Mouse (Mus musculus) ovary, postnatal 36 days (tissue): ENCODE measurements around the gene Ppp6r2.
A peak's percentile ranks its signal among the peaks of the same experiment; 100 is the strongest.

ENCODE experiments used
- DNase-seq: peaks from one replicate; pipeline ENCODE4 v3.0.0; 2022; ENCODE audit warnings: low spot score, mixed read lengths

The Ppp6r2 gene

GRCm38 (mm10) chr15:89258997-89259396, 47.6 kb downstream of the Ppp6r2 start:
- DNase-seq = no peak

DNA sequence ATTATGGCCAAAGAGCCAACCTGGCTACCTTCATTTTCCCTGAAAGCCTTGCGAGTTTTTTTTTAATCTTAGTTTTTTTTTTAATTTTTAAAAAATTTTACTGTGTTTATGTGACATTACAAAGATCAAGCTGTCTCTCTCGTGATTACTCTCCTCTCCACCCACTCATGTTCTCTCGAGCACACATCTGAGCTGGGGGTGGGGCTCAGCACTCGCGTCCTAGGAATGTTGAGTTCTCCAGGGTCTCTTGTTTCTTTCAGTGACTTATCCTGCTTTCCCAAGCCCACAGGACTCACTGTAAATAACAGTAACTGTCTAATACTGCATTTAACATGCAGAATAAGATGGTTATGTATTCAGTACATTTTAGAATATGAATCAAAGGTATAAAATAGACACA, 53.1 kb downstream of the Ppp6r2 start:
- DNase-seq = no peak

- DNase-seq = no peak
Measured at GRCm38 (mm10) chr15:89275497-89275896, 64.1 kb downstream of the Ppp6r2 start.

GRCm38 (mm10) chr15:89277366-89277765, 66.0 kb downstream of the Ppp6r2 start:
- no peak for DNase-seq

DNA sequence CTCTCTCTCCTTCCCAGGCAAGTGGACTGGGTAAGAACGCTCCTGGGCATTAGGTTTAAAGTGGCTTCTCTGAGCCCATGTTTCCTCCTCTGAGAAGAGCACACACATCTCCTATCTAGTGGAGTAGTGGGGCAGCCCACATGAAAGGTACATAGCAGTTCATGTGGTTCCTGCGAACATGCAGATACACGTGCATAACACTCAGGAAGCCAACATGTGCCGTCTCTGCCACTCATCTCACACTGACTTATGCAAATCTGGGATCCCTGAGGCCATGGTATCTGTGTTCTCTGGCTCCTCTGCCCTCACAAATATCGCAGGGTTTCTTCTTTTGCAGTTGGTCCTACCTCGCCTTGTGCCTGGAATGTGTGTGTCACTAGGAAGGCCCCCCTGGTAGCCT, 71.2 kb downstream of the Ppp6r2 start:
- no peak for DNase-seq

GRCm38 (mm10) chr15:89284094-89284493, 72.7 kb downstream of the Ppp6r2 start:
- no peak for DNase-seq

GRCm38 (mm10) chr15:89285004-89285403, 73.7 kb downstream of the Ppp6r2 start:
- DNase-seq = no peak

DNA sequence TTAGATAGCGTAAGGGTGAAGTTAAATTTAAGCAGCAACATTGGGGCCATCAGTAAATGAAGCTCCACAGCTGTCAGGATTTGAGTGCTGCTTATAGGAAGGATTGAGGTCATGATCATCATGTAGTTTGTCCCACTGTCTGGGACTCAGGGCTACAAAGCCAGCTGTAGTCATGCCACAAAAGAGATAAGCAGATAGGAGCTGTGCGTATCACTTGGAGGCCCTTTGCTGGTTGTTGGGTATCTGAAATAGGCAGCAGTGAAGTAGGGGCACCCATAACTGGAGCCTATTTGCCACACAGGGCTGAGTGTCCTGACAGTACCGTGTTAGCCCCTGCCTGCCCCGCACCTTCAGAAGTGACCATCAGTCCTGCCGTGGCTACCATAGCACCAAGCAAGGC, 74.1 kb downstream of the Ppp6r2 start:
- DNase-seq = no peak

GRCm38 (mm10) chr15:89286114-89286513, 74.8 kb downstream of the Ppp6r2 start:
- no peak for DNase-seq

- DNase-seq = no peak
Measured at GRCm38 (mm10) chr15:89286582-89286981, 75.2 kb downstream of the Ppp6r2 start.

DNA sequence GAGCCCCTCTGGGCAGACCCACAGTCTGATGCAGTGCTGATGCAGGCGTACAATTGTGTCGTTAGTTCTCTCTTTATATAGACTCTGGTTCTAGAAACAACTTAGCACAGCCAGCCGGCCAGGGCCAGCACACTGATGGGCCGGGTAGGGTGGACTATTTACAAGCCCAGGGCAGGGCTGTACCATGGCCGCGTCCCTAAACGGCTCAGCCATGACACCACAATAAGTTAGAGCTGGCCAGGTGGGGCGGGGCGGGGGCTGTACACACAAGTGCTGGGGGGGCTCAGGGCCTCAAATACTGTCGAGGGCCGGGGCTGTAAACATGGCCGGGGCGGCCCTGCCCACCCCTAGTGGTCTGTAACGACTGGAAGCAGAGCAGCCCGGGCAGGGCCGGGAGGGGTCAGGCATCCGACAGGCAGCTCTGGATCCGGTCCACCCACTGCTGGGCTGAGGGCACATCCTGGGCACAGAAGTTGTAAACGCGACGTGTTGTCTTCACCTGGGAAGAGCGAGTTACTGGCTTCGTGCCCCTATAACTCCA, 76.9 kb downstream of the Ppp6r2 start:
- peak; percentile 5 for DNase-seq

DNA sequence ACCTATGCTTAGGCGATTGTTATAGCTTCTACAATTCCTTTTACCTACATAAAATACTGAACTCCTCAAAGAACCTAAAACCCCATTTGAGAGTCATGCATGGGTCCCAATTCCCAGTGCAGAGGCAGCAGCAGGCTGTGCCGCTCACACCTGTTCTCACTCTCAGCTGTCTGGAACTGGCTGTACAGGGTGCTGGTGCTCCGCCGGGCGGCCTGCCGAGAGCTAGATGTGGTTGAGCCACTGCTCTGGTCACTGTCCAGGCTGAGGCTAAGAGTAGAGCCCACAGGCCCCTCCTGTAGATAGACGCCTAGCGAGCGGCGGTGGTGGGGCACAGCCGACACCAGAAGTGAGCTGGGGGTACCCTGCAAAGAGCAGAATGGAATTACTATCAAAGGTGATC, 78.1 kb downstream of the Ppp6r2 start:
- no peak for DNase-seq

DNA sequence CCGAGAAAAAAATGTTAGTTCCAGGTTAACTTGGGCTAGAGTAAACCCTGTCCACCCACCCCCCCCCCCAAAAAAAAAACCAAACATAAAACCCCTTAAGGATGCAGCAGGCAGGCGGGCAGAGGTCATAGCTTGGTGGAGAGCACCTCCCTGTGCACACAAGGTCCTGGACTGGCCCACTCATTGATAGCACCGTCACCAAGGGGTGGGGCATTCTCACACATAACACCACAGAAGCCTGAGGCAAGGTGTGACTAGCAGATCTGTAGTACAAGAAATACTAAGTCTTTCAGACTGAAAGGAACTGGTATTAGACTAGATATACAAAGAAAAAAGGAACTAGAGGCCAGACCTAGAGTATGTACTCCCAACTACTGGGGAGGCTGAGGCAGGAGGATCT, 80.2 kb downstream of the Ppp6r2 start:
- no peak for DNase-seq

DNA sequence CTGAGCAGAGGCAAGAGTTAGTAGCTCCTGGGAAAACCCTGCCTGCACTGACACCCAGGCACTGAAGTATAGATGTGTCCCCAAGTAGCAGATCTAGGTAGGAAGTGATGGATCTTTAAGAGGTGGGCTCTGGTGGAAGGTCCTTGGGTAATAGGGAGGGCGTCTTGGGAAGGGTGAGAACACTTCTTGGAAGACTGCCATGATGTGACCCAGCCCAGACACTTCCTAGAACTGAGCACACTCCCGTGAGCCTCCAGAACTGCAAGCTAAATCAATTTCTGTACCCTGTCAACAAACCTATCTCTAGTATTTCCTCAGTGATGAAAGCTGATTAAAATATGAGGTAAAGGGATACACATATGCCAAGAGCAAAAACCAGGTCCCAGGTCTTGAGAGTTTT, 81.4 kb downstream of the Ppp6r2 start:
- DNase-seq = no peak

DNA sequence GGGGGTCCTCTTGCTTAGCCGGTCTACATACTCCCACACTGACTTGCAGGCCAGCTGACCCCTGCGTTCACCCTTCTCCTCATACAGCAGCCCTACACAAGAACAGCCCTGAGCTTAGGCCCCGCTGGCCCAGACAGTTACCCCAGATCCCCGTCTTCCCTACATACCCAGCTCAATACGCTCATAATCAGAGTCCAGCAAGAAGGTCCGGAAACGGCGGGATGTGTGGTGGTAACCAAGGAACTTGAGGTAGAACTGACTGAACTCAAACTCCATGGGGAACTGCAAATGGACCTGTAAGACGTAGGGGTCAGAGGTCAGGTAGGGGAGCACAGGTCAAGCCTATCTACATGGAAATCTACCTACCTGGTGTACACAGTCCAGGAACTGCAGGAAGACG, 82.4 kb downstream of the Ppp6r2 start:
- no peak for DNase-seq

DNA sequence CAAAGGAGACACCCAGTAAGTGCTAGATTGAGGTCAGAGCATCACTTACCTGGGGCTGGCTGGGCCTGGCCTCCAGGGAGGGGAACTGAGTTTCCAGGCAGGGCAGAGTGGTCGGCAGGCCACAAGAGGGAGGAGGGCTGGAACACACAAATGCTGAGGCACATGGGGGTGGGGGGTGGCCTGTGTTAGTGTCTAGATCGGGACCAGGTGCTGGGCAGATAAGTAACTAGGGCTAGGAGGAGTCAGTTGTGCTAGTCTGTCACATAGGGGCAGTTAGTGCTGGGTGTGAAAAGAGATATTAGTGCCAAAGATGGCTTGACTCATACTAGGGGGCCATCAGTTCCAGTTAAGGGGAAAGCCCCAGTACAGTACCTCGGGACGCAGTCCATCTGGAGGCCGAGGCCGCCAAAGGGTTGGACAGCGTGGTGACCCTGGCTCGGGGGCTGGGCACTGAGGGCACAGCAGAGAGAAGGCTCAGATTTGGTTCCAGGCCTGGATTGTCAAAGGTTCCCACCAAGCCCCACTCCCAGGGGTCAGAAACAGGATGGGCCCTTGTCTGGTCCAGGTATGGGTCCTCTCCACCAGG, 84.3 kb downstream of the Ppp6r2 start:
- no peak for DNase-seq

DNA sequence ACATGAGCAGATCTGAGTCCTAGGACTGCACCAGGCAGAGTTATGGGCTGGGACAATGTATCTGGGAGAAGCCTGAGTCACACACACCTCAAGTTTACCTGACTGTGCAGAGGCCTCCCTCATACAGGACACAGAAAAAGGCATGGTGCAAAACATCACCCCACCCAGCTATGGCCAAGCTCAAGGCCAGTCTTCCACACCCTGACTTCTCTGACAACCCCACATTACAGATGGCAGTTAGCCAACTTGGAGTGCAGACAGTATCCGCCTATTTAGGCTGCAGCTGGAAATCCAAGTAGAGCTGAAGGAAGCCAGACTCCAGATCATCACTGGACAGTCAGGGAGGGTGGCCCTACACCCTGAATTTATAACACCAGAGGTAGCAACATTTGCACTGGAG, 85.1 kb downstream of the Ppp6r2 start:
- no peak for DNase-seq

GRCm38 (mm10) chr15:89297695-89298094, 86.3 kb downstream of the Ppp6r2 start:
- DNase-seq = no peak

DNA sequence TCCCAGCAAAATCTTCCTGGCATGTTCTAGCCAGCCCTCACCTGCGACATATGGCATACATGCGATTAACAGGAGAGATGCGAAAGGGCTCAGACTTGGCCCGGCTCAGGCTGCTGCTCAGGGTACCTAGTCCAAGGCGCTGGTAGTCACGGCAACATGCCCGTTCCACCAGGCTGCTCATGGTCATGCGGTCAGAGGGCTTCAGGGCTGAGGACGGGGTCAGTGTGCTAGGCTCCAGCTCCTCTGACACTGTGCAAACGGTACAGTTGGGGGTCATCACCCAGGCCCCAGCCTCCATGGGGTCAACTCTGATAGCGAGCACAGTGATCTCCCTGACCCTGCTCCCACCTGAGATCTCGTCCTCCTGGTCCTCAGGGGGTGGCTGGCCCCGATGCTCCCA, 88.8 kb downstream of the Ppp6r2 start:
- no peak for DNase-seq

GRCm38 (mm10) chr15:89300600-89300999, 89.2 kb downstream of the Ppp6r2 start:
- DNase-seq = no peak

DNA sequence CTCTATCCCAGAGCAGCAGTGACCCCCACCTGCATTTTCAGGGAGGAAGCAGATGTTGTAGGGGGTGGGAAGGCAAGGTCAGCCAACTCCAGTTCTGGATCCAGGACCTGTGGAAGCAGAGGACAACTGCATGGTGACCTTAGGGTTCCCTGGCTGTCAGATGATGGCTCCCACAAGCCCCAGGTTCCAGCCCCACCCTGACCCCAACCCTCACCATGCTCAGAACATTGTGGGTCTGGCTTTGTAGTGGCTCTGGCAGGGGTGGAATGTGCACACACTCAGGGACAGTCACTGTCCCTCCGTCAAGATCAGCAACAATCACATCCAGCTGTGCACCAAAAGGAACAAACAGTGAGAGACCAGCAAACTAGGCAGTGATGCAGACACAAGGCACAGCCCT, 94.6 kb downstream of the Ppp6r2 start:
- DNase-seq = no peak

DNA sequence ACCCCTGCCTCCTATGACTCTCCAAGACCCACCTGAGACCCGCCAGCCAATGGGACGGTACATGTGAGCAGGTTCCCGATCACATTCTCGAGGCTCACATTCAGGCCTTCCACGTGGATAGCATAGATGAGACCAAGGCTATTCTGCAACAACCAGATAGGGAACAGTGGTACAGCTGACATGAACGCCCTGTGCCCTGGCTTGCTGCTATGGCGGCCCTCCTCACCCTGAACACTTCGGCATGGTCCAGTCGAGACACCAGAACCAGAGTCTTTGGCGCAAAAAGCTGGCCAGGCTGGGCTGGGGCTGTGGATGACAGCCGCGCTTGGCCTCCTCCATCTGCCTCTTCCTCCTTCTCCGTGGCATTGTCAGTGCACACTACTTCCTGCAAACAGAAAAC, 96.1 kb downstream of the Ppp6r2 start:
- DNase-seq = no peak

GRCm38 (mm10) chr15:89308406-89309139, 97.2 kb downstream of the Ppp6r2 start:
- DNase-seq = no peak
